ENCODE assay signal across 14 mouse cellular contexts in the genomic region with DNA sequence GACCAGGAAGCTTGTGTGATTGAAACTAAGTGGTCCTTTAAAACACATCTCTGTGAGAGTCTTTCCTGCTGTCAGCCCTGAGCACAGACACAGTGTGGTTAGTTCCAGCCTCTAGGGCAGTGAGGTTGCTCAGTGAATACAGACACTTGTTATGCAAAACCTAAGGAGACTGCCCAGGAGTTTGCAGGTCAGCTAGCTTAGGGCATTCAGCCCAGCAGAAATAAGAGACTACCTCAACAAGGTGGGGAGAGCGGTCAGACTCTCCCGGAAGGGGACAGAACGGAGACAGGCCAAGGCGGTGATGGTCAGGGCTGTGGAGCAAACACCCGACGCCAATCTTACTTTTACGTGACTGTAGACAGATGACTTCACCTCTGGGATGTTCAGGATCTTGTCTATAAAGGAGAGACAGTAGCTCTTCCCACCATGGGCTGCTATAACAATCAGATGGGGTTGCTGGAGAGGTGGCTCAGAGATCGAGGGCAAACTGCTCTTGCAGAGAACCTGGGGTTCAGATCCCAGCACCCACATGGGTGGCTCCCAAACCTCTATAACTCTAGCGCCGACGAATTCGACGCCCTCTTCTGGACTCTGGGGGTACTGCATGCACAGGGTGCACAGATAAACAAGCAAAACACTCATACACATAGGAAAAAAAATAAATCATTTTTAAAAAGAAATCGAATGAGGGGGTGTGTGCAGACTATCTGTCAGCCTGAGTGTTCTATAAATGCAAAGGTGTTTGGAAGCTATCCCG. TPM values are rescaled to one million over a fixed set of nuclear protein-coding genes. Genes with fewer than 3 reads are reported as not detected.
A peak's percentile ranks its signal among the peaks of the same experiment; 100 is the strongest.
DNase-seq lines count a peak whose midpoint lies in the region; ATAC-seq and TF ChIP-seq lines count a peak whose summit lies in the region.
"Had no signal": no experiment of that assay in that cellular context is flagged by ENCODE, and none has a peak within 500 bp of the region (broad histone marks: within the 10 kb centered on the region; RNA-seq: fewer than 3 reads in every experiment).

No protein-coding gene starts in this region.

- DNase-seq in heart, adult 18-20 months: no peak
- DNase-seq in liver, adult 2 months (ENCODE audit: extremely low read depth, low read depth, low spot score): no peak
- DNase-seq in CH12.LX (ENCODE audit: extremely low read depth): no peak
- DNase-seq: adrenal gland, adult 8-10 months; cerebellum, adult 11-12 months; kidney, adult 8-10 months; midbrain, embryonic 14.5 days had no signal

- no peak overlapping the region for H3K9ac ChIP-seq in heart, embryonic 11.5 days (ENCODE audit: low read depth, low read length)
- no peak overlapping the region for H3K9ac ChIP-seq in liver, adult 2 months (ENCODE audit: low read depth, low read length)
- H3K9ac ChIP-seq in liver, embryonic 12.5 days: no peak overlapping the region
- no peak overlapping the region for H3K9ac ChIP-seq in CH12.LX (ENCODE audit: insufficient read depth, low read depth)
- H3K9ac ChIP-seq in neural tube, embryonic 15.5 days (replicated peaks): no peak overlapping the region
- H3K9ac ChIP-seq: forebrain, embryonic 12.5 days; liver, embryonic 15.5 days had no signal

- no peak for TF ChIP-seq RAD21 in CH12.LX (IDR thresholded peaks at IDR 0.05; ENCODE audit: low read depth, low read length)

- TF ChIP-seq EP300 in CH12.LX (IDR thresholded peaks at IDR 0.05; ENCODE audit: low read length): no peak

- no peak for TF ChIP-seq POLR2A in liver, adult 2 months (IDR thresholded peaks at IDR 0.05; ENCODE audit: extremely low read depth, insufficient read depth, low read length)
- no peak for TF ChIP-seq POLR2A in CH12.LX (IDR thresholded peaks at IDR 0.05; ENCODE audit: low read depth, low read length)
- TF ChIP-seq POLR2A in bone marrow, adult 2 months (IDR thresholded peaks at IDR 0.05; ENCODE audit: borderline replicate concordance, control insufficient read depth, low read depth, low read length): no peak

- 0 out of 2 replicates have a peak, but pooled peaks cover 2% of the 10 kb centered on the region for H3K36me3 ChIP-seq in heart, embryonic 11.5 days (ENCODE audit: control insufficient read depth, insufficient read depth, low read length)
- H3K36me3 ChIP-seq in liver, adult 2 months (ENCODE audit: control insufficient read depth, insufficient read depth, low read length): no peaks in the 10 kb centered on the region
- peaks cover 5% of the 10 kb centered on the region; the same call in 1 of the 2 replicates for H3K36me3 ChIP-seq in liver, embryonic 12.5 days
- peaks cover 9 to 95% of the 10 kb centered on the region in 2 experiments for H3K36me3 ChIP-seq in CH12.LX (replicated peaks in 1 of 2; ENCODE audit: control insufficient read depth in 1 of 2, insufficient read depth in 1 of 2, low read length in 1 of 2)
- H3K36me3 ChIP-seq in neural tube, embryonic 15.5 days: no peaks in the 10 kb centered on the region
- H3K36me3 ChIP-seq: forebrain, embryonic 12.5 days; liver, embryonic 15.5 days had no signal

- no peaks in the 10 kb centered on the region for H3K27me3 ChIP-seq in heart, embryonic 11.5 days (ENCODE audit: control insufficient read depth, insufficient read depth, low read length)
- H3K27me3 ChIP-seq in liver, adult 2 months (ENCODE audit: control insufficient read depth, insufficient read depth, low read length): no peaks in the 10 kb centered on the region
- no peaks in the 10 kb centered on the region for H3K27me3 ChIP-seq in liver, embryonic 12.5 days (replicated peaks)
- H3K27me3 ChIP-seq in CH12.LX (replicated peaks): no peaks in the 10 kb centered on the region
- no peaks in the 10 kb centered on the region for H3K27me3 ChIP-seq in neural tube, embryonic 15.5 days (replicated peaks)
- H3K27me3 ChIP-seq: forebrain, embryonic 12.5 days; liver, embryonic 15.5 days had no signal

- H3K27ac ChIP-seq in heart, embryonic 11.5 days (ENCODE audit: low read depth, low read length): peak overlapping the region; percentile 66
- no peak overlapping the region for H3K27ac ChIP-seq in liver, adult 2 months (replicated peaks; ENCODE audit: insufficient read depth, low read depth, low read length)
- no peak overlapping the region for H3K27ac ChIP-seq in liver, embryonic 12.5 days
- H3K27ac ChIP-seq in CH12.LX (ENCODE audit: insufficient read depth, low read depth): no peak overlapping the region
- H3K27ac ChIP-seq in bone marrow, adult 2 months (ENCODE audit: control insufficient read depth, insufficient read depth, low read depth, low read length, poor library complexity): no peak overlapping the region
- no peak overlapping the region for H3K27ac ChIP-seq in neural tube, embryonic 15.5 days (replicated peaks)
- H3K27ac ChIP-seq: forebrain, embryonic 12.5 days; liver, embryonic 15.5 days had no signal

- in situ Hi-C loops in CH12.LX (cut with MboI; ENCODE audit: low pct_ligation_motif_present, low pct_unique_long_range_greater_than_20kb, low sequenced_read_pairs): no loop called here

- H3K79me2 ChIP-seq in liver, adult 2 months (ENCODE audit: control insufficient read depth, insufficient read depth, low read length): 0 out of 2 replicates have a peak, but pooled peaks cover 4% of the 10 kb centered on the region
- H3K79me2 ChIP-seq in CH12.LX (replicated peaks; ENCODE audit: control insufficient read depth, extremely low read depth, insufficient read depth, poor library complexity, severe bottlenecking): no peaks in the 10 kb centered on the region; the same call in 1 of the 2 replicates

- ATAC-seq in heart, embryonic 11.5 days (replicated peaks; ENCODE audit: insufficient number of reproducible peaks, low FRiP score, low TSS enrichment): no peak
- no peak for ATAC-seq in liver, embryonic 12.5 days
- ATAC-seq in neural tube, embryonic 15.5 days (ENCODE audit: low FRiP score): no peak
- no peak for ATAC-seq in megakaryocyte, adult 5-6 weeks (ENCODE audit: poor library complexity, severe bottlenecking)

- no peak overlapping the region for H3K4me3 ChIP-seq in heart, embryonic 11.5 days (ENCODE audit: low read depth, low read length)
- no peak overlapping the region for H3K4me3 ChIP-seq in liver, adult 2 months (ENCODE audit: insufficient read depth, low read depth, low read length)
- no peak overlapping the region for H3K4me3 ChIP-seq in liver, embryonic 12.5 days
- H3K4me3 ChIP-seq in CH12.LX (replicated peaks in 1 of 3; ENCODE audit: low read depth in 2 of 3, low read length in 2 of 3, poor library complexity in 1 of 3): no peak overlapping the region
- no peak overlapping the region for H3K4me3 ChIP-seq in bone marrow, adult 2 months (replicated peaks; ENCODE audit: control insufficient read depth, low read depth, low read length)
- no peak overlapping the region for H3K4me3 ChIP-seq in neural tube, embryonic 15.5 days (replicated peaks)
- H3K4me3 ChIP-seq: forebrain, embryonic 12.5 days; liver, embryonic 15.5 days had no signal

- WGBS in heart, embryonic 11.5 days (ENCODE audit: insufficient replicate concordance): 69% methylated on average over 15 of the region's 15 CpGs
- 82% methylated on average over 15 of the region's 15 CpGs for WGBS in liver, adult 2 months
- WGBS in liver, embryonic 12.5 days (ENCODE audit: insufficient replicate concordance): 71% methylated on average over 15 of the region's 15 CpGs
- 80% methylated on average over 15 of the region's 15 CpGs for WGBS in bone marrow, adult 2 months
- 71% methylated on average over 15 of the region's 15 CpGs for WGBS in neural tube, embryonic 15.5 days

- H3K9me3 ChIP-seq in heart, embryonic 11.5 days (replicated peaks; ENCODE audit: control insufficient read depth, low read length): no peaks in the 10 kb centered on the region
- no peaks in the 10 kb centered on the region for H3K9me3 ChIP-seq in liver, embryonic 12.5 days (replicated peaks)
- H3K9me3 ChIP-seq in CH12.LX (replicated peaks; ENCODE audit: low read length): no peaks in the 10 kb centered on the region
- H3K9me3 ChIP-seq in neural tube, embryonic 15.5 days (replicated peaks): no peaks in the 10 kb centered on the region
- H3K9me3 ChIP-seq: forebrain, embryonic 12.5 days; liver, embryonic 15.5 days had no signal

- peak; percentile 33; the same call in 1 of the 2 replicates for TF ChIP-seq CTCF in liver, adult 2 months (IDR thresholded peaks at IDR 0.05; ENCODE audit: low read depth, low read length)
- peak; percentile 32 to 54; a peak in 3 of 4 replicates for TF ChIP-seq CTCF in CH12.LX (conservative IDR thresholded peaks at IDR 0.05 in 1 of 2, IDR thresholded peaks at IDR 0.05 in 1 of 2; ENCODE audit: low read depth in 2 of 2, low read length in 2 of 2)
- TF ChIP-seq CTCF in bone marrow, adult 2 months (IDR thresholded peaks at IDR 0.05; ENCODE audit: control insufficient read depth, insufficient read depth, low read length): peak; percentile 31; the same call in 1 of the 2 replicates

- H3K4me2 ChIP-seq in heart, embryonic 11.5 days: no peak overlapping the region
- H3K4me2 ChIP-seq in liver, embryonic 12.5 days: no peak overlapping the region
- H3K4me2 ChIP-seq in CH12.LX (ENCODE audit: insufficient read depth, low read depth, poor library complexity, severe bottlenecking): no peak overlapping the region
- H3K4me2 ChIP-seq in neural tube, embryonic 15.5 days: no peak overlapping the region
- H3K4me2 ChIP-seq: forebrain, embryonic 12.5 days; liver, embryonic 15.5 days had no signal

- peaks cover 81% of the 10 kb centered on the region for H3K4me1 ChIP-seq in heart, embryonic 11.5 days (ENCODE audit: control insufficient read depth, insufficient read depth, low read length)
- peaks cover 11% of the 10 kb centered on the region; the same call in 1 of the 2 replicates for H3K4me1 ChIP-seq in liver, adult 2 months (ENCODE audit: control insufficient read depth, insufficient read depth, low read length)
- peaks cover 22% of the 10 kb centered on the region; the same call in 1 of the 2 replicates for H3K4me1 ChIP-seq in liver, embryonic 12.5 days
- peaks cover 0 to 14% of the 10 kb centered on the region in 2 experiments; a peak in 2 of 4 replicates for H3K4me1 ChIP-seq in CH12.LX (ENCODE audit: control insufficient read depth in 1 of 2, insufficient read depth in 2 of 2)
- peaks cover 19% of the 10 kb centered on the region for H3K4me1 ChIP-seq in bone marrow, adult 2 months (ENCODE audit: control insufficient read depth, insufficient read depth, low read length)
- no peaks in the 10 kb centered on the region for H3K4me1 ChIP-seq in neural tube, embryonic 15.5 days
- H3K4me1 ChIP-seq: forebrain, embryonic 12.5 days had no signal

- dilution Hi-C loops in CH12.LX (cut with MboI; ENCODE audit: extremely low pct_ligation_motif_present, extremely low pct_unique_long_range_greater_than_20kb, low sequenced_read_pairs): no loop called here

RNA-seq across cellular contexts. Expression of a gene that starts 30.5 kb away (rescaled TPM):
- 85.4 and 91.8 TPM in 2 replicates for polyA plus RNA-seq in heart, embryonic 11.5 days (2014; fragmentation: Nextera tagmentation; extraction: Ambion mirVana)
- 10 to 100 TPM; 66.6 to 67.6 TPM for total RNA-seq in heart, adult 18-20 months (2021)
- 2.6 and 3.0 TPM in 2 replicates for total RNA-seq in liver, adult 2 months (2014; rRNA removed)
- polyA plus RNA-seq in liver, adult 2 months (2012; rRNA removed): 2.8 and 3.3 TPM in 2 replicates
- 10.7 and 10.8 TPM in 2 replicates for polyA plus RNA-seq in liver, embryonic 12.5 days (2016; fragmentation: Nextera tagmentation; extraction: Ambion mirVana)
- total RNA-seq in CH12.LX (2012; rRNA removed) (20.7 and 22.7 TPM in 2 replicates), CH12.LX (2014; rRNA removed) (34.8 and 35.7 TPM in 2 replicates)
- 74.8 and 81.1 TPM in 2 replicates for polyA plus RNA-seq in CH12.LX (2012; ENCODE audit: insufficient read length, low read depth)
- 51.6 and 119 TPM in 2 replicates for polyA plus RNA-seq in bone marrow, adult 2 months (2011; ENCODE audit: insufficient read depth, insufficient read length, low replicate concordance, missing spikeins)
- 8.1 and 29.8 TPM in 2 replicates for polyA plus RNA-seq in neural tube, embryonic 15.5 days (2015; fragmentation: Nextera tagmentation; extraction: Ambion mirVana)
- 82.1 and 88.8 TPM in 2 replicates for total RNA-seq in megakaryocyte, adult 5-6 weeks (2015)
- 184 and 199 TPM in 2 replicates for total RNA-seq in megakaryocyte, adult 5-6 weeks (2017)

RNA-seq across cellular contexts. Expression of a gene that starts 44.7 kb away (rescaled TPM):
- polyA plus RNA-seq in heart, embryonic 11.5 days (2014; fragmentation: Nextera tagmentation; extraction: Ambion mirVana): 129 and 143 TPM in 2 replicates
- 10 to 100 TPM; 12.8 to 13.2 TPM for total RNA-seq in heart, adult 18-20 months (2021)
- 1.4 and 2.8 TPM in 2 replicates for total RNA-seq in liver, adult 2 months (2014; rRNA removed)
- 3.8 and 5.8 TPM in 2 replicates for polyA plus RNA-seq in liver, adult 2 months (2012; rRNA removed)
- polyA plus RNA-seq in liver, embryonic 12.5 days (2016; fragmentation: Nextera tagmentation; extraction: Ambion mirVana): 49.3 and 50.3 TPM in 2 replicates
- total RNA-seq in CH12.LX (2012; rRNA removed) (5.0 and 6.5 TPM in 2 replicates), CH12.LX (2014; rRNA removed) (2.0 and 2.8 TPM in 2 replicates)
- polyA plus RNA-seq in CH12.LX (2012; ENCODE audit: insufficient read length, low read depth): 6.2 and 6.7 TPM in 2 replicates
- 5.8 and 20.7 TPM in 2 replicates for polyA plus RNA-seq in bone marrow, adult 2 months (2011; ENCODE audit: insufficient read depth, insufficient read length, low replicate concordance, missing spikeins)
- 159 and 163 TPM in 2 replicates for polyA plus RNA-seq in neural tube, embryonic 15.5 days (2015; fragmentation: Nextera tagmentation; extraction: Ambion mirVana)
- 1.3 and 2.1 TPM in 2 replicates for total RNA-seq in megakaryocyte, adult 5-6 weeks (2015)
- 0.22 and 3.1 TPM in 2 replicates for total RNA-seq in megakaryocyte, adult 5-6 weeks (2017)
